In the genomic region with DNA sequence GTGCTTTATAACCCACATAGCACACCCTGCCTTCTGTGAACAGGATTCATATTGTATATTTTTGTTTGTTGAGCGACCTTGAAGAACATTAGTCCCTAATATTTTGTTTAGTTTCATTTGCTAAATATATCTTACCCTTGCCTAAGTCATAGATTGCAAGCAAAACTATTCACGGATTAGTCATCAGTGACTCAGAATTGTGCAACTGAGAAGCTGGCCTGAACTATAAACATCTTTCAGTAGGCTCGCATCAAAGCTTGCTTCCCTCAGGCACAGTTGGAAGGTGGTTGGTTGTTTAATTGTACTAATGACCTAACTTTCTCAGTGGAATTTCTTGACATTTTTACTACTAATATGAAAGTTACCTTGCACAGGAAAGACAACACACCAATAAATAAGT, we compare ENCODE assay signal across 17 mouse cellular contexts. TPM values are rescaled to one million over a fixed set of nuclear protein-coding genes. Genes with fewer than 3 reads are reported as not detected.
DNase-seq lines count a peak whose midpoint lies in the region; ATAC-seq and TF ChIP-seq lines count a peak whose summit lies in the region.
"Had no signal": no experiment of that assay in that cellular context is flagged by ENCODE, and none has a peak within 500 bp of the region (broad histone marks: within the 10 kb centered on the region; RNA-seq: fewer than 3 reads in every experiment).

No protein-coding gene starts in this region.

- H3K79me3 ChIP-seq in C2C12 (ENCODE audit: low read depth) = no peaks in the 10 kb centered on the region

- H3K4me3 ChIP-seq in C2C12 (ENCODE audit: insufficient read depth, poor library complexity, severe bottlenecking) = no peak overlapping the region
- H3K4me3 ChIP-seq: embryonic facial prominence, embryonic 10.5 days; forebrain, embryonic 13.5 days; limb, embryonic 12.5 days had no signal

- no peaks in the 10 kb centered on the region for H3K27me3 ChIP-seq in C2C12 (ENCODE audit: control insufficient read depth, insufficient read depth, insufficient read length)
- H3K27me3 ChIP-seq: forebrain, embryonic 13.5 days; limb, embryonic 12.5 days had no signal

- ATAC-seq in inflammation-experienced regulatory T-cells, adult 6 months = no peak
- ATAC-seq in cerebellum, adult (ENCODE audit: insufficient number of reproducible peaks, low FRiP score, low TSS enrichment) = no peak
- ATAC-seq: activated CD4-positive, CD25-positive, alpha-beta regulatory T cell, adult 4 months; forebrain, embryonic 13.5 days; hindbrain, embryonic 16.5 days had no signal

- no peak for TF ChIP-seq CTCF in C2C12 (IDR thresholded peaks at IDR 0.05; ENCODE audit: control insufficient read depth, insufficient read depth, insufficient read length)

- DNase-seq in heart, adult 8-10 months (ENCODE audit: low spot score) = peak; percentile 54
- DNase-seq in heart, postnatal 4 days = no peak
- DNase-seq in adipocyte (ENCODE audit: low spot score) = peak; percentile 77
- DNase-seq in lung, postnatal 25 days (ENCODE audit: low spot score) = peak; percentile 60
- DNase-seq in frontal cortex, postnatal 36 days (ENCODE audit: low spot score in 2 of 2) = no peak
- DNase-seq: cerebellum, adult 9-10 months had no signal

- H3K79me2 ChIP-seq in C2C12 (ENCODE audit: control insufficient read depth, insufficient read depth) = no peaks in the 10 kb centered on the region

- no peaks in the 10 kb centered on the region for H3K36me3 ChIP-seq in C2C12 (ENCODE audit: control insufficient read depth, insufficient read depth)
- H3K36me3 ChIP-seq: embryonic facial prominence, embryonic 10.5 days; limb, embryonic 12.5 days had no signal

- no peak overlapping the region for H3ac ChIP-seq in C2C12 (ENCODE audit: control insufficient read depth, insufficient read length, low read depth)

TF ChIP-seq in C2C12, 6 proteins besides CTCF, POLR2A, EP300 and RAD21:
- TF ChIP-seq MYOG (IDR thresholded peaks at IDR 0.05; ENCODE audit: control insufficient read depth, extremely low read depth, insufficient read length) (no peak), MYOD1 (IDR thresholded peaks at IDR 0.05; ENCODE audit: control insufficient read depth, insufficient read length, low read depth) (no peak), CEBPB (IDR thresholded peaks at IDR 0.05; ENCODE audit: low read depth) (peak; percentile 100), FOSL1 (IDR thresholded peaks at IDR 0.05; ENCODE audit: insufficient read depth, low read length, poor library complexity, severe bottlenecking) (peak; percentile 98), USF1 (IDR thresholded peaks at IDR 0.05; ENCODE audit: low read depth) (no peak), MAX (IDR thresholded peaks at IDR 0.05) (peak; percentile 20)

RNA-seq across cellular contexts. Expression of a gene that starts 3.6 kb away (rescaled TPM):
- 10 to 100 TPM; 35.5 to 58.5 (median 43.4) TPM for total RNA-seq in heart, adult 8-10 months (2022)
- 10 to 100 TPM; 19.7 to 20.3 TPM for total RNA-seq in heart, postnatal 4 days (2021)
- 4.9 TPM for polyA plus RNA-seq in C2C12 (2012; fragmentation: generic; extraction: Trizol)
- 10 to 100 TPM; 16.1 to 34.0 (median 20.0) TPM for polyA plus RNA-seq in inflammation-experienced regulatory T-cells, adult 6 months (2017; shearing (Covaris generic))

RNA-seq across cellular contexts. Expression of a gene that starts 29.1 kb away (rescaled TPM):
- not detected for total RNA-seq in heart, adult 8-10 months (2022)
- total RNA-seq in heart, postnatal 4 days (2021) = not detected
- polyA plus RNA-seq in C2C12 (2012; fragmentation: generic; extraction: Trizol) = not detected
- not detected for polyA plus RNA-seq in inflammation-experienced regulatory T-cells, adult 6 months (2017; shearing (Covaris generic))
- total RNA-seq: layer of hippocampus, postnatal 25 days had no signal
- polyA plus RNA-seq: activated CD4-positive, CD25-positive, alpha-beta regulatory T cell, adult 4 months; forebrain, embryonic 13.5 days; heart, embryonic 11.5 days; kidney, embryonic 14.5 days; limb, embryonic 12.5 days had no signal

RNA-seq across cellular contexts. Expression of a gene that starts 49.8 kb away (rescaled TPM):
- total RNA-seq in heart, adult 8-10 months (2022) = 10 to 100 TPM; 38.3 to 42.0 (median 39.9) TPM
- total RNA-seq in heart, postnatal 4 days (2021) = 10 to 100 TPM; 33.6 to 35.7 TPM
- polyA plus RNA-seq in C2C12 (2012; fragmentation: generic; extraction: Trizol) = 28.6 TPM
- polyA plus RNA-seq in inflammation-experienced regulatory T-cells, adult 6 months (2017; shearing (Covaris generic)) = 10 to 100 TPM; 58.1 to 73.3 (median 63.9) TPM

RNA-seq across cellular contexts. Expression of a gene that starts 49.8 kb away (rescaled TPM):
- 10 to 100 TPM; 30.1 to 32.7 (median 30.5) TPM for total RNA-seq in heart, adult 8-10 months (2022)
- 10 to 100 TPM; 34.4 to 35.8 TPM for total RNA-seq in heart, postnatal 4 days (2021)
- polyA plus RNA-seq in C2C12 (2012; fragmentation: generic; extraction: Trizol) = 17.7 TPM
- polyA plus RNA-seq in inflammation-experienced regulatory T-cells, adult 6 months (2017; shearing (Covaris generic)) = 10 to 100 TPM; 49.6 to 75.9 (median 55.1) TPM

Comparison
In these comparisons a context has a peak if more than half of its experiments do, and no peak if none do; other contexts are left out.
1. DNase-seq: peak in heart, adult 8-10 months (single experiment), adipocyte (single experiment) and lung, postnatal 25 days (single experiment); none in heart, postnatal 4 days (single experiment) and frontal cortex, postnatal 36 days (0 of 2).